Mouse (Mus musculus) kidney, embryonic 16.5 days (tissue): ENCODE results near the gene Faf1. TPM values are rescaled to one million over a fixed set of nuclear protein-coding genes. Genes with fewer than 3 reads are reported as not detected.

Experiments used
- ATAC-seq: fragments of 200-750 bp; cut with Nextera tagmentation; 2 replicates; pipeline ENCODE4 v1.8.0; 2017; ENCODE audit warnings: moderate TSS enrichment; ENCODE audit not compliant: low FRiP score, low TSS enrichment
- H3K27ac ChIP-seq: fragments of 300-500 bp; sonication (generic); 2 replicates; pipeline ENCODE4 v1.5.1; 2014; ENCODE audit warnings: low read length
- H3K27me3 ChIP-seq: fragments of 300-500 bp; sonication (generic); 2 replicates; pipeline ENCODE4 v1.6.1; 2014; ENCODE audit warnings: low read length, control low read depth, mixed read lengths; ENCODE audit not compliant: insufficient read depth
- H3K36me3 ChIP-seq: fragments of 300-500 bp; sonication (generic); 2 replicates; pipeline ENCODE4 v1.6.1; 2014; ENCODE audit warnings: low read length, control low read depth, mixed read lengths; ENCODE audit not compliant: insufficient read depth
- H3K4me1 ChIP-seq: fragments of 300-500 bp; sonication (generic); 2 replicates; pipeline ENCODE4 v1.6.1; 2014; ENCODE audit warnings: low read length, control low read depth, mixed read lengths; ENCODE audit not compliant: insufficient read depth
- H3K4me2 ChIP-seq: fragments of 300-500 bp; sonication (generic); replicated peaks from 2 replicates; pipeline ENCODE4 v1.6.1; 2014; ENCODE audit warnings: low read depth, low read length
- H3K4me3 ChIP-seq: fragments of 300-500 bp; sonication (generic); 2 replicates; pipeline ENCODE4 v1.5.1; 2014; ENCODE audit warnings: mild to moderate bottlenecking, low read length
- H3K9ac ChIP-seq: fragments of 300-500 bp; sonication (generic); replicated peaks from 2 replicates; pipeline ENCODE4 v1.6.1; 2014; ENCODE audit warnings: low read length
- H3K9me3 ChIP-seq: fragments of 300-500 bp; sonication (generic); 2 replicates; pipeline ENCODE4 v1.6.1; 2016; ENCODE audit warnings: low read length, control low read depth
- WGBS: fragments of 180-500 bp; shearing (Covaris S2); extraction: QIAGEN DNeasy Blood & Tissue Kit; methylation state at CpG from one replicate; pipeline ENCODE4 v1.1.7; 2014; 5-methylcytosine and 5-hydroxymethylcytosine counted together
- polyA plus RNA-seq: library from polyadenylated mRNA; unstranded; fragments of >200 nt; fragmentation: Nextera tagmentation; extraction: Ambion mirVana; gene quantifications from 2 replicates; pipeline ENCODE4 v1.2.1, GENCODE M21; 2015

Faf1 gene
- 17.8 and 18.8 TPM in 2 replicates for polyA plus RNA-seq

DNA sequence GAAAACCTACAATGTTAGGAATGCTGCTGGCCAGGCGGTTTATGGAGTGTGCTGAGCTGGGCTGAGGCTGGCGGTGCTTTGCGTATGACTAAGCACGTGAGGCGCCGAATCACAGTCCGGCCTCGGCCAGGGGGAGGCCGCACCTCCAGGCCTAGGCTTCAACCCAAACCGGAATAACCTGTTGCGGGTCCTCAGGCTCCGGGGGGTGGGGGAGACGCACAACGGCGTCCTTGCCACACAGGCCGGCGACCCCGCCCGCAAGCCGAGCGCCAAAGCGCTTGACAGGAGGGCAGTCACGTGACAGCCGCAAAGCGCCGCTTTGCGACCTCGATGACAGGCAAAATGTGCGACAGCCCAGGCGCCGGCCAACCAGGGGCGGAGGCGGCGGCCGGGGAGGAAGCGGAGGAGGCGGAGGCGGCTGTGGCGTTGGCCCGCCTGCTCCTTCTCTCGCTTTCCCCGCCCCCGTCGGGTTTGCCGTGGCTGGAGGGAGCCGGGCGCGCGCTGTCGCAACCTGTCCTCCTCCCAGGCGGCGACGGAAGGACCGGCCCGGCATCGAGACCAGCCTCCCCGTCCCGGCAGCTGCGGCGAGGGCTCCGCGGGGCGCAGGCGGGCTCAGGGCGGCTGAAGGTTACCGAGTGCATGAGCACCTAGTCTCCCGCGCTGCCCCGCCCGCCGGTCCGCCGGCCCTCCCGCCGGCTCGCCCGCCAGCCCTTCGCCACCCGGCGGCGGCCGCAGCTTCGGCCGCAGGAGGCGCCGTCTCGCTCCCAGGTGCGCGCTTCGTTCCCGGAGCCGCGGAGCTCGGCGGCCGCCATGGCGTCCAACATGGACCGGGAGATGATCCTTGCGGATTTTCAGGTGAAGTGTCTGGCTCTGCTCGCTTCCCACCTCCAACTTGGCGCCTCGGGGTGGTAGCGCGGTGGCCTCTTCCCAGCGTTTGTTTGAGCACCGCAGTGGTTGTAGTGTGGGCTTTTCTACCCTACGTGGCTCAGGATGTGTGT is at the start of gene Faf1:
TSS of gene Faf1 (plus strand) at position 371 of the 998 bp plus-strand sequence.
- peak within 1 kb of the TSS; percentile 85 for H3K9ac ChIP-seq
- H3K36me3 ChIP-seq: no peaks in the 10 kb centered on the region
- under 1% methylated on average over 94 of the region's 107 CpGs for WGBS
- H3K27ac ChIP-seq: peak within 1 kb of the TSS; percentile 89
- no peaks in the 10 kb centered on the region for H3K9me3 ChIP-seq
- no peaks in the 10 kb centered on the region for H3K27me3 ChIP-seq
- peak within 1 kb of the TSS; percentile 72 for H3K4me2 ChIP-seq
- ATAC-seq: peak; percentile 99
- peak within 1 kb of the TSS; percentile 83 for H3K4me3 ChIP-seq
- peaks cover 8% of the 10 kb centered on the region; the same call in 1 of the 2 replicates for H3K4me1 ChIP-seq

GRCm38 (mm10) chr4:109630215-109630614 is 46.2 kb upstream of the Faf1 start:
- Histone ChIP-seq H3K9ac (no peak overlapping the region), H3K4me1 (no peaks in the 10 kb centered on the region), H3K4me2 (no peak overlapping the region), H3K27me3 (no peaks in the 10 kb centered on the region), H3K27ac (no peak overlapping the region), H3K9me3 (no peaks in the 10 kb centered on the region), H3K4me3 (no peak overlapping the region), H3K36me3 (no peaks in the 10 kb centered on the region)
- 48% methylated on average over 2 of the region's 2 CpGs for WGBS
- no peak for ATAC-seq

DNA sequence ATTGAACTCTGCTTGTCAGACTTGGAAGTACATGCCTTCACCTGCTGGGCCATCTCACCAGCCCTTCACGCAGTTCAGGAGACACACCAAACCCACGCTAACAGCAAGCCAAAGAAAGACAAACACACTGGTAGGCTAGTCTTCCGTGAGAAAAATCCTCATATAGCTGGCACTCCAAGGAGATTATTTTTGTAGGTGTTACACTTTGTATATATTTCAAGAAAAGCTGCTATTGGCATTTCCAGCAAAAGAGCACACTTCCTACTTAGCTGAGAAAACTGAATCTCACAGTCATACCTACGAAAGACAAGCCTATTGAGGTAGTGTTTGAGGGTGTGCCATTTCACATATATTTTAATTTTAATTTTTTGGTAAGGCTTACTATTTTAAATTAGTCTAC is 45.4 kb upstream of the Faf1 start:
- 77% methylated on average over 4 of the region's 4 CpGs for WGBS
- Histone ChIP-seq H3K9me3 (no peaks in the 10 kb centered on the region), H3K27me3 (no peaks in the 10 kb centered on the region), H3K4me1 (no peaks in the 10 kb centered on the region), H3K4me3 (no peak overlapping the region), H3K9ac (no peak overlapping the region), H3K4me2 (no peak overlapping the region), H3K36me3 (no peaks in the 10 kb centered on the region), H3K27ac (no peak overlapping the region)
- ATAC-seq: no peak

GRCm38 (mm10) chr4:109634971-109635370 is 41.4 kb upstream of the Faf1 start:
- Histone ChIP-seq H3K4me1 (no peaks in the 10 kb centered on the region), H3K27ac (no peak overlapping the region), H3K36me3 (no peaks in the 10 kb centered on the region), H3K9ac (no peak overlapping the region), H3K4me3 (no peak overlapping the region), H3K9me3 (no peaks in the 10 kb centered on the region), H3K27me3 (no peaks in the 10 kb centered on the region), H3K4me2 (no peak overlapping the region)
- no peak for ATAC-seq
- 94% methylated on average over 2 of the region's 2 CpGs for WGBS

- WGBS: 86% methylated on average over 9 of the region's 9 CpGs
- ATAC-seq: no peak
These were observed 37.0 kb upstream of the Faf1 start for GRCm38 (mm10) chr4:109639356-109639755.

DNA sequence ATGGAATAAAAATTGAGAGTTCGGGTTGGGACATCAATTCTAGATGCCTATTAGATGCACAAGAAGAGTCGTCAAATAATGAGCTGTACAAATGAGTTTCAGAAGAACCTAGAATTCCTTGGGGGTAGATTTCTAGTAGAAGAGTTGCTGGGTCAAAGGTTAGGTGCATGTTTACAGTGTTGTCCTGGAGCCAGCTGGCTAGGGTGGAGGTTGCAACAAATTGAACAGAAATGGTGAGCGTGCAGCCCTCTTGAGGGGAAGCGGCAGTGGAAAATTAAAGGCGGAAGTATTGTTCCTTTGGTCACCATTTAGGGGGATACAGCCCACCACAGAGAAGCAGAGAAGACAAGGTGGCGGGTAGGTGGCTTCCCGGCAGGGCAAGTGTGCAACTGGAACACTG is 36.2 kb upstream of the Faf1 start:
- 87% methylated on average over 7 of the region's 7 CpGs for WGBS

More at GRCm38 (mm10) chr4:109639356-109639755, 37.0 kb upstream of the Faf1 start:
- no peak overlapping the region for H3K4me2 ChIP-seq
- no peak overlapping the region for H3K9ac ChIP-seq
- H3K9me3 ChIP-seq: no peaks in the 10 kb centered on the region
- H3K4me1 ChIP-seq: no peaks in the 10 kb centered on the region
- H3K36me3 ChIP-seq: no peaks in the 10 kb centered on the region
- H3K4me3 ChIP-seq: no peak overlapping the region
- no peaks in the 10 kb centered on the region for H3K27me3 ChIP-seq
- H3K27ac ChIP-seq: no peak overlapping the region

GRCm38 (mm10) chr4:109641451-109641850 is 34.9 kb upstream of the Faf1 start:
- Histone ChIP-seq H3K27ac (no peak overlapping the region), H3K4me1 (no peaks in the 10 kb centered on the region), H3K4me2 (no peak overlapping the region), H3K9ac (no peak overlapping the region), H3K4me3 (no peak overlapping the region), H3K36me3 (no peaks in the 10 kb centered on the region), H3K27me3 (no peaks in the 10 kb centered on the region), H3K9me3 (no peaks in the 10 kb centered on the region)
- WGBS: 77% methylated on average over 3 of the region's 3 CpGs
- no peak for ATAC-seq

More for the DNA sequence above, 36.2 kb upstream of the Faf1 start:
- Histone ChIP-seq H3K4me3 (no peak overlapping the region), H3K9ac (no peak overlapping the region), H3K27ac (no peak overlapping the region), H3K27me3 (no peaks in the 10 kb centered on the region), H3K4me1 (no peaks in the 10 kb centered on the region), H3K9me3 (no peaks in the 10 kb centered on the region), H3K36me3 (no peaks in the 10 kb centered on the region), H3K4me2 (no peak overlapping the region)
- ATAC-seq: no peak

GRCm38 (mm10) chr4:109647281-109647680 is 29.1 kb upstream of the Faf1 start:
- no peak overlapping the region for H3K4me3 ChIP-seq

GRCm38 (mm10) chr4:109649331-109649730 is 27.1 kb upstream of the Faf1 start:
- no peak overlapping the region for H3K27ac ChIP-seq
- 73% methylated on average over 5 of the region's 5 CpGs for WGBS
- no peak overlapping the region for H3K4me2 ChIP-seq
- H3K9ac ChIP-seq: no peak overlapping the region
- H3K27me3 ChIP-seq: peaks cover 10% of the 10 kb centered on the region
- no peak overlapping the region for H3K4me3 ChIP-seq
- H3K9me3 ChIP-seq: no peaks in the 10 kb centered on the region
- no peaks in the 10 kb centered on the region for H3K36me3 ChIP-seq
- H3K4me1 ChIP-seq: no peaks in the 10 kb centered on the region
- no peak for ATAC-seq

More at GRCm38 (mm10) chr4:109647281-109647680, 29.1 kb upstream of the Faf1 start:
- Histone ChIP-seq H3K9me3 (no peaks in the 10 kb centered on the region), H3K4me2 (no peak overlapping the region), H3K4me1 (no peaks in the 10 kb centered on the region), H3K9ac (no peak overlapping the region), H3K36me3 (no peaks in the 10 kb centered on the region), H3K27me3 (peaks cover 7% of the 10 kb centered on the region), H3K27ac (no peak overlapping the region)
- ATAC-seq: no peak
- 80% methylated on average over 4 of the region's 4 CpGs for WGBS

GRCm38 (mm10) chr4:109653251-109653650 is 23.1 kb upstream of the Faf1 start:
- H3K4me3 ChIP-seq: no peak overlapping the region
- no peaks in the 10 kb centered on the region for H3K9me3 ChIP-seq
- peaks cover 40% of the 10 kb centered on the region for H3K27me3 ChIP-seq
- H3K4me1 ChIP-seq: peaks cover 11% of the 10 kb centered on the region
- H3K36me3 ChIP-seq: no peaks in the 10 kb centered on the region
- no peak overlapping the region for H3K27ac ChIP-seq
- no peak overlapping the region for H3K9ac ChIP-seq
- H3K4me2 ChIP-seq: no peak overlapping the region
- no peak for ATAC-seq
